Mouse (Mus musculus) heart, adult 2 months (tissue): ENCODE results near the gene Zfp827.

Experiments used
- CTCF ChIP-seq: fragments of 200-600 bp; IDR thresholded peaks from 2 replicates; pipeline ENCODE4 v1.8.1; 2022; ENCODE audit warnings: antibody characterized with exemption, mild to moderate bottlenecking, moderate library complexity
- EP300 ChIP-seq: fragments of 200-500 bp; IDR thresholded peaks from 2 replicates; pipeline ENCODE4 v1.6.1; 2011; ENCODE audit warnings: low read depth, low read length, control low read depth; ENCODE audit not compliant: insufficient read depth
- POLR2A ChIP-seq: fragments of 200-500 bp; IDR thresholded peaks from 2 replicates; pipeline ENCODE4 v1.6.1; 2011; ENCODE audit warnings: mild to moderate bottlenecking, low read depth, low read length, control low read depth; ENCODE audit not compliant: insufficient read depth

- TF ChIP-seq CTCF (no peak), POLR2A (peak; percentile 40; the same call in 1 of the 2 replicates), EP300 (no peak)
Observed at GRCm38 (mm10) chr8:79029396-79030325, 1.4 kb downstream of the Zfp827 start.
